Mouse (Mus musculus) erythroblast, embryonic 14.5 days (primary cell): ENCODE measurements around the gene Wdr91.

Experiments
- GATA1 ChIP-seq: IDR thresholded peaks from 2 replicates; pipeline ENCODE4 v1.6.1; 2012; ENCODE audit warnings: low read length, inconsistent platforms, mixed read lengths
- TAL1 ChIP-seq: IDR thresholded peaks from 3 replicates; pipeline ENCODE4 v1.6.1; 2012; ENCODE audit warnings: low read length, inconsistent platforms, mixed read lengths

GRCm38 (mm10) chr6:34927594-34927993, 16.9 kb upstream of the Wdr91 start:
- TF ChIP-seq GATA1 (no peak), TAL1 (no peak)
